Mouse (Mus musculus): ENCODE results near the gene Olfr311.

DNA sequence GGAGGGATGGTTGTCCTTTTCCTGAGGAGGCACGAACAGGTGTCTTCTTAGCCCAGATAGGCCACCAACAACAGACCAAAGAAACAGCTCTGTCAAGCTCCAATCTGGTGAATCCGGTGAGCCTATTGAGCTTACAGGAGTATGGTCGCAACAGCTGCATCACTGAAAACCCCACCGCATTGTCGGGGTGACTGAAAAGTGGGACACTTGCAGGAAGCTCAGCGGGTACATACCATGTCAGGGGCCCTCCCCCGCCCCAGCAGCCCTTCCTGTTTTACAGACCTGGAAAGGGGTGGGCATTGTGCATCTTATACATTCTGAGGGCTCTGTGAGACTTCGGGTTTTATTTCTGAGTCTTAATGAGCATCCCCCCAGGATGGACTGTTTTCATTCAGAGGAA lies 44.7 kb downstream of the Olfr311 start:
- TF ChIP-seq POLR2A (IDR thresholded peaks at IDR 0.05; ENCODE audit: extremely low read depth, insufficient read depth, low read length) (no peak), CTCF (IDR thresholded peaks at IDR 0.05; ENCODE audit: extremely low read depth, insufficient read depth, low read length) (no peak)
